Mouse (Mus musculus): ENCODE results near the gene Kcnab2. TPM values are rescaled to one million over a fixed set of nuclear protein-coding genes. Genes with fewer than 3 reads are reported as not detected.

Kcnab2 gene
- polyA plus RNA-seq, 1 experiment from 2014 or later: 19.6 TPM

DNA sequence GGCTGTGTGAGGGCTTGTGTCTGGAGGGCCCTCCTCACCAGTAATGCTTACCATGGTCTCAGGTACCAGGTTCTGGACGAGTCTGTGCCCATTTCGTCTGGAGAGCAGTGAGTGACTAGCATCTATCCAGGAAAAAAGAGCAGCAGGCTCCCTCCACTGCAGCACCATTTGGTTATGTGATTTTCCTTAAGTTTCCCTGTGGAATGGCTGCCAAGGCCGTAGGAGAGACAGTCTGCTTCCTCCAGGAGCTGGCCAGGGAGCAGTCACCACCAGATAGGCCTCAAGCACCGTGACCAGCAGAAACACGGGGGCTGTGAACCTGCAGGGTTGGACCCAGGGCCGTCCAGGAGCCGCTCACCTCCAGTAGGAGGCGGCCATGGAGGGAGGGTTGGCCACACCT, 2.8 kb upstream of the Kcnab2 start:
- no peak overlapping the region for H3K9ac ChIP-seq
- H3K9me3 ChIP-seq (ENCODE audit: control insufficient read depth, low read length): no peaks in the 10 kb centered on the region
- ATAC-seq (ENCODE audit: low FRiP score) (no peak), DNase-seq (ENCODE audit: low spot score) (no peak)
- H3K27ac ChIP-seq: no peak overlapping the region
- H3K36me3 ChIP-seq (replicated peaks; ENCODE audit: control insufficient read depth, insufficient read depth): no peaks in the 10 kb centered on the region
- H3K27me3 ChIP-seq (ENCODE audit: control insufficient read depth, insufficient read depth, low read length): no peaks in the 10 kb centered on the region
- H3K4me2 ChIP-seq (replicated peaks): no peak overlapping the region
- H3K4me3 ChIP-seq (replicated peaks; ENCODE audit: low read length): no peak overlapping the region
- peaks cover 14% of the 10 kb centered on the region for H3K4me1 ChIP-seq (replicated peaks; ENCODE audit: control insufficient read depth, insufficient read depth, low read length)
- WGBS: 68% methylated on average over 8 of the region's 8 CpGs

DNA sequence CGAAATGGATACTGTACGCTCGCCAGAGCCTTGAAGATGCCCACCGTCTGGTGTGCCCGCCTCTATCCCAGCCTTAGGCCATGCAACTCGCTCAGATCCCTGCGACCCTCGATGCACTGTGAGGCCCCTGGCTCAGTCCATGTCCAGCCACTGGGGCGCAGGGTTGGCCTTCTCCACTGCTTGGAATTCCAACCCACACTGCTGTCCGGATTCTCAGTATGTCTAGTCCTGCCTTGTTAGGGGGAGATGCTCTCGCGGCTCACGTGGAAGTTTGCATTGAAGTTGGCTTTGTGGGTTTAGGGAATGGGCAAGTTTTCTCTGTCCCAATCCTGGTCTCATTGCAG, 525 bp upstream of the Kcnab2 start:
- peak; percentile 25 for ATAC-seq (ENCODE audit: low FRiP score)
- peak overlapping the region; percentile 82 for H3K9ac ChIP-seq
- under 1% methylated on average over 13 of the region's 13 CpGs for WGBS
- peak overlapping the region; percentile 73 for H3K4me3 ChIP-seq (replicated peaks; ENCODE audit: low read length)
- H3K9me3 ChIP-seq (ENCODE audit: control insufficient read depth, low read length): no peaks in the 10 kb centered on the region
- H3K27ac ChIP-seq: peak overlapping the region; percentile 85
- no peaks in the 10 kb centered on the region for H3K27me3 ChIP-seq (ENCODE audit: control insufficient read depth, insufficient read depth, low read length)
- H3K36me3 ChIP-seq (replicated peaks; ENCODE audit: control insufficient read depth, insufficient read depth): no peaks in the 10 kb centered on the region
- peak overlapping the region; percentile 81 for H3K4me2 ChIP-seq (replicated peaks)
- peaks cover 14% of the 10 kb centered on the region for H3K4me1 ChIP-seq (replicated peaks; ENCODE audit: control insufficient read depth, insufficient read depth, low read length)
- no peak for DNase-seq (ENCODE audit: low spot score)

DNA sequence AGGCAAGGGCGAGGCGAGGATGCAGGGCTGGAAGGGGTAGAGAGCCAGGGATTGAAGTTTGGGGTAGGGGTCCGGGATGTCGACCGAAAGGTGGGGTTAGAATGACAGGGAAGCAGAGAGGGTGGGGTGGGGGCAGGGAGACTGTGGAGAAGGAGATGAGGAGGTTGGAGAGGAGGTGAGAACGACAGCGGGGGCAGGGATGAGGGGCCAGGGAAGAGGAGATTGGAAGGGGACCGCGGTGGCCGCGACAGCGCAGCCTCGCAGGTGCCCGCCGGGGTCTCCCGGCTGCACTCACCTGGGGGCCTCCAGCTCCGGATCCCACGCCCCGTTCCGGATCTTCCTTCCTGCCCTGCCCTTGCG, 585 bp downstream of the Kcnab2 start:
- Histone ChIP-seq H3K9ac (peak overlapping the region; percentile 59), H3K27ac (peak overlapping the region; percentile 71; the same call in 1 of the 2 replicates), H3K9me3 (ENCODE audit: control insufficient read depth, low read length) (no peaks in the 10 kb centered on the region), H3K4me2 (replicated peaks) (peak overlapping the region; percentile 81), H3K36me3 (replicated peaks; ENCODE audit: control insufficient read depth, insufficient read depth) (no peaks in the 10 kb centered on the region), H3K4me3 (replicated peaks; ENCODE audit: low read length) (peak overlapping the region; percentile 73), H3K4me1 (replicated peaks; ENCODE audit: control insufficient read depth, insufficient read depth, low read length) (peaks cover 14% of the 10 kb centered on the region), H3K27me3 (ENCODE audit: control insufficient read depth, insufficient read depth, low read length) (no peaks in the 10 kb centered on the region)
- DNase-seq (ENCODE audit: low spot score) (no peak), ATAC-seq (ENCODE audit: low FRiP score) (no peak; the same call in 1 of the 2 replicates)
- 1% methylated on average over 17 of the region's 21 CpGs for WGBS

DNA sequence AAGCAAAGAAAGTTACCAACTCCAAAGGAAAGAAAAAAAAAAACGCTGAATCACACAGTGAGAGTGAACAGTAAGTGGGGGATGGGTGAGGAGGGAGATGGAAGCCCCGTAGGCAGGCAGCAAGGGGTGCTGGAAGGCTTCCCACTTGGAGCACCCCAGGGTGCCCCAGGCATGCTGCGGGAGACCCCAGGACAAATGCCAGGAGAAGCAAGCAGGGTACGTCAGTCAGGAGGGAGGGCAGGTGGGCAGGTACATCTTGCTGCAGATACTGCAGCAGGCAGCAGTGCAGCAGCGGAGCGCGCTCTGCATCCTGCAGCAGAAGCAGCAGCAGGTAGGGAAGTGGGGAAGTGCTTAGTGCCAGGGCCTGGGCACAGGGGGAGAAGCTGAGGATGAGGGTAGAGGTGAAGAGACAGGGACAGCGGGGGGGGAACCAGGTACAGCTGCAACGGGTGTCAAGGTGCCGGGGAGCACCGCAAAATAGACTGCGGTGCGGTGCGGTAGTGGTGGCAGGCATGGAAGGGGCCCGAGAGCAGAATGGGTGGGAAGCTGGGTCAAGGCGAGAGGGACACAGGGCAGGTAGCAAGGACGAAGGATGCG, 1.1 kb downstream of the Kcnab2 start, which contains the start of gene Nphp4:
TSS of gene Nphp4 (plus strand) at position 280 of the 597 bp plus-strand sequence.
- no peak for DNase-seq (ENCODE audit: low spot score)
- ATAC-seq (ENCODE audit: low FRiP score): no peak
- Histone ChIP-seq H3K27ac (peak within 1 kb of the TSS; percentile 85; the same call in 1 of the 2 replicates), H3K4me3 (replicated peaks; ENCODE audit: low read length) (peak within 1 kb of the TSS; percentile 73), H3K9me3 (ENCODE audit: control insufficient read depth, low read length) (no peaks in the 10 kb centered on the region), H3K4me1 (replicated peaks; ENCODE audit: control insufficient read depth, insufficient read depth, low read length) (peaks cover 14% of the 10 kb centered on the region), H3K36me3 (replicated peaks; ENCODE audit: control insufficient read depth, insufficient read depth) (no peaks in the 10 kb centered on the region), H3K27me3 (ENCODE audit: control insufficient read depth, insufficient read depth, low read length) (no peaks in the 10 kb centered on the region), H3K9ac (peak within 1 kb of the TSS; percentile 82), H3K4me2 (replicated peaks) (peak within 1 kb of the TSS; percentile 81)
- 2% methylated on average over 18 of the region's 18 CpGs for WGBS

DNA sequence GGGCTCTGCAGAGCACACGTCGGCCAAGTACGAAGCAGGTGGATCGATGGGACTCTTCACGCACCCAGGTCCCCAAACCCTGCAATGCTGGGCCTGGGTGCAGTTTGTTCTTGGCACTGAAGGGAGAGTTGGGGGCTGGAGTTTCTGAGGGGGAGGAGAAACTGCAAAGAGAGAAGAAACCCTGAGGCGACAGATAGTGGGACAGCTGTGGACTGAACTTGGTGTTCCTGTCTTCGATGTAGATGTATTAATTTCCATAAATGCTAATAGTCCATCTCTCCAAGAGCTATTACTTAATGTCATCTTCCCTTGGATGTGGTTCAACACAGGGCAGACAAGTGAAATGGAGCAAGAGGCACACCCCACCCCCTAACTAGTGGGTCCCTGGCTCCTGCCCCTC, 1.7 kb downstream of the Kcnab2 start:
- DNase-seq (ENCODE audit: low spot score) (no peak), ATAC-seq (ENCODE audit: low FRiP score) (no peak)
- WGBS: 81% methylated on average over 7 of the region's 7 CpGs
- Histone ChIP-seq H3K4me3 (replicated peaks; ENCODE audit: low read length) (no peak overlapping the region), H3K4me2 (replicated peaks) (peak overlapping the region; percentile 81), H3K36me3 (replicated peaks; ENCODE audit: control insufficient read depth, insufficient read depth) (no peaks in the 10 kb centered on the region), H3K9me3 (ENCODE audit: control insufficient read depth, low read length) (no peaks in the 10 kb centered on the region), H3K9ac (no peak overlapping the region), H3K27ac (no peak overlapping the region), H3K4me1 (replicated peaks; ENCODE audit: control insufficient read depth, insufficient read depth, low read length) (peaks cover 14% of the 10 kb centered on the region), H3K27me3 (ENCODE audit: control insufficient read depth, insufficient read depth, low read length) (no peaks in the 10 kb centered on the region)

DNA sequence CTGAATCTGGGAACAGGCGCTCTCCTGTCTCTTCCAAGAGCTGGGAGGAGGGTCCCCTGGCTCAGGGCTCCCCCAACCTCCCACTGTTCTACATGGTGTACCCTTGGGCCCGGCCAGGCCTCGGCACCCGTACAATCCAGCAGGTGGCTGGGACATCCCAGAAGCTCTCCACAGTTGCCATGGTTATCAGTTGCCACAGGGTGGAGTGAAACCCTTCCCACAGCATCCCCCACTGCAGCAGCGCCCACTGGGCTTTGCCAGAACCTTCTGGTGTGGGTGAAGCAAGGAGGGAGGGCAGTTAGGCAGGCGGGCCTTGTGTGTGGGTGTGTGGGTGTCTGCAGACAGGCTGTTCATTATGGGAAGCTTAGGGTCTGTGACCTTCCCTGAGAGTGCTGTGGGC, 9.7 kb downstream of the Kcnab2 start:
- Histone ChIP-seq H3K27me3 (ENCODE audit: control insufficient read depth, insufficient read depth, low read length) (no peaks in the 10 kb centered on the region), H3K4me1 (replicated peaks; ENCODE audit: control insufficient read depth, insufficient read depth, low read length) (peaks cover 5% of the 10 kb centered on the region; the same call in 1 of the 2 replicates), H3K4me2 (replicated peaks) (no peak overlapping the region), H3K9me3 (ENCODE audit: control insufficient read depth, low read length) (no peaks in the 10 kb centered on the region), H3K27ac (no peak overlapping the region), H3K9ac (no peak overlapping the region), H3K36me3 (replicated peaks; ENCODE audit: control insufficient read depth, insufficient read depth) (no peaks in the 10 kb centered on the region), H3K4me3 (replicated peaks; ENCODE audit: low read length) (no peak overlapping the region)
- no peak for DNase-seq (ENCODE audit: low spot score)
- 0 out of 2 replicates have a peak, but pooled peaks have one; percentile 15 for ATAC-seq (ENCODE audit: low FRiP score)
- 77% methylated on average over 6 of the region's 6 CpGs for WGBS

DNA sequence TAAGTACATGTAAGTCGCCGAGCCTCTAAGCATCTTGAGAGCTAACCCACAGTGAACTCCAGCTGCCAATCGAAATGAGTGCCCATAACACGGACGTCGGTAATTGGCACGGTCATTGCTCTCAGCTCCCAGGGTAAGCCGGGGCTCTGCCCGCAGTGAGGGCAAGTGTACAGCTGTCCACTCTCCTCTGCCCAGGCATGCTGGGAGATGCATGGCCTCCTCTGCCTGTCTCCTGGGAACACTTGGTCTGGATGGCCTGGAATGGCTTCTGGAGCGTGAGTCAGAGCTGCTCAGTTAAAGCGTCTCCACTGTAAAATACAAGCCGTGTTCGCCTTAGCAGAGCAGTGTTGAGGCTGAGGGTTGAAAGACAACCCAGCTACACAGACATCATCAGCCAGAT, 11.1 kb downstream of the Kcnab2 start:
- no peak overlapping the region for H3K4me3 ChIP-seq (replicated peaks; ENCODE audit: low read length)
- H3K27me3 ChIP-seq (ENCODE audit: control insufficient read depth, insufficient read depth, low read length): no peaks in the 10 kb centered on the region
- peaks cover 5% of the 10 kb centered on the region; the same call in 1 of the 2 replicates for H3K4me1 ChIP-seq (replicated peaks; ENCODE audit: control insufficient read depth, insufficient read depth, low read length)
- 77% methylated on average over 13 of the region's 13 CpGs for WGBS
- H3K9ac ChIP-seq: no peak overlapping the region
- no peak overlapping the region for H3K4me2 ChIP-seq (replicated peaks)
- no peak overlapping the region for H3K27ac ChIP-seq
- H3K36me3 ChIP-seq (replicated peaks; ENCODE audit: control insufficient read depth, insufficient read depth): no peaks in the 10 kb centered on the region
- DNase-seq (ENCODE audit: low spot score) (no peak), ATAC-seq (ENCODE audit: low FRiP score) (no peak)
- H3K9me3 ChIP-seq (ENCODE audit: control insufficient read depth, low read length): no peaks in the 10 kb centered on the region

DNA sequence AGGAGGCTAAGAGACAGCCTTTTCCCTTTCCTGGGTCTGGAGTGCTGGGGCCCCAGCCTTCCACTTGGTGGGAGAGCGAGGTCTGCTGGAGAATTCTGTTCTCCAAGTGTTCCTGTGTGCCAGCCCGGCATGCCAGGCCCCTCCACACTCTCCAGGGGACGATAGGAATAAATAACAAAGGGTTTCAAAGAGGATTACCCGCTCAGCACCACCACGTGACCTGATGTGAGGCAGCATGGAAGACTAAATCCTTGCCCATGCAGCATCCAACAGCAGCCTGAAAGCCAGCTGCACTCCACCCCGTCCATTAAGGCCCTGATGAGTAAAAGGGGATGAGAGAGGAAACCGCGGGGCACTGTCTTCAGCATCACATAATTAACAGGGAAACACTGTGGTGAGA, 12.6 kb downstream of the Kcnab2 start:
- WGBS: 17% methylated on average over 8 of the region's 8 CpGs
- DNase-seq (ENCODE audit: low spot score) (peak; percentile 34), ATAC-seq (ENCODE audit: low FRiP score) (peak; percentile 21; the same call in 1 of the 2 replicates)
- H3K4me2 ChIP-seq (replicated peaks): no peak overlapping the region
- no peaks in the 10 kb centered on the region for H3K36me3 ChIP-seq (replicated peaks; ENCODE audit: control insufficient read depth, insufficient read depth)
- peak overlapping the region; percentile 43; the same call in 1 of the 2 replicates for H3K27ac ChIP-seq
- H3K9me3 ChIP-seq (ENCODE audit: control insufficient read depth, low read length): no peaks in the 10 kb centered on the region
- H3K9ac ChIP-seq: no peak overlapping the region
- peaks cover 5% of the 10 kb centered on the region; the same call in 1 of the 2 replicates for H3K4me1 ChIP-seq (replicated peaks; ENCODE audit: control insufficient read depth, insufficient read depth, low read length)
- H3K4me3 ChIP-seq (replicated peaks; ENCODE audit: low read length): no peak overlapping the region
- H3K27me3 ChIP-seq (ENCODE audit: control insufficient read depth, insufficient read depth, low read length): no peaks in the 10 kb centered on the region

DNA sequence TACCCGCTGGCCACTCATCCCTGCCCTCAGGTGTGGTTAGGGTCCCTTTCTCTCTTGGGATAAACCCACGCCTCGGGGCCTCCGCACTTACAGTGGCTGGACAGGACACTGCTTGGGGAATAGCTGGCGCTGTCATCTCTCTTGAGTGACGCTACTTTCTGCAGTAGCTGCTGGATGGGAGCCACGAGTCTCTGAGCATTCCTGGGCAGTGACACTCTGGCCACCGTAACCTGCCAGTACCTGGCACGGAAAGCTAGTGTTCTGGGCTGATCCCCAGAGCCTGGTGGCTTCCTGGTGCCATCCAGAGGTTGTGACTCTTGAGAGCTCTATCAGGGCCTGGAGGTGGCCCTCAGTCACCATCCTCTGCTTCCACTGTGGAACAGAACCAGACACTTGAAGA, 14.5 kb downstream of the Kcnab2 start:
- WGBS: 88% methylated on average over 9 of the region's 9 CpGs
- Histone ChIP-seq H3K27ac (no peak overlapping the region), H3K9me3 (ENCODE audit: control insufficient read depth, low read length) (no peaks in the 10 kb centered on the region), H3K27me3 (ENCODE audit: control insufficient read depth, insufficient read depth, low read length) (no peaks in the 10 kb centered on the region), H3K9ac (no peak overlapping the region), H3K4me1 (replicated peaks; ENCODE audit: control insufficient read depth, insufficient read depth, low read length) (peaks cover 5% of the 10 kb centered on the region; the same call in 1 of the 2 replicates), H3K4me3 (replicated peaks; ENCODE audit: low read length) (no peak overlapping the region), H3K4me2 (replicated peaks) (no peak overlapping the region), H3K36me3 (replicated peaks; ENCODE audit: control insufficient read depth, insufficient read depth) (no peaks in the 10 kb centered on the region)
- ATAC-seq (ENCODE audit: low FRiP score): no peak
- no peak for DNase-seq (ENCODE audit: low spot score)

DNA sequence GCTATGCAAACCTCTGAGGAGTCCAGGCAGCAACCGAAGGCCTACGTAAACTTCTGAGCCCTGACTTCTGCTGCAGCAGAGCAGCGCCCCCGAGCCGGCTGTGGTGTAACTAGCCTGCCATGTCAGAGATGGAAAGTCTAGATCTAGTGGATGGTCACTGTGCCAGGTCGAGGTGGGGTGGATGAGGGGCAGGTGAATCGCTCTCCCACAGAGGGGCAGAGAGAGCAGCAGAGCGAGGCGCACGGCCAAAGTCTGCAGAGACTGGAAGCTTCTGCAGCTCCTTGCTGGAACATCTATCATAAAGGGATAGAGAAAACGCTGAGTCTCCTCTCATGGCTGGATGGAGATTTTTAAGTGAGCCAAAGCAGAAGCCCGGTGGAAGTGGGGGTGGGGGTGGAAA, 15.2 kb downstream of the Kcnab2 start:
- no peak overlapping the region for H3K4me3 ChIP-seq (replicated peaks; ENCODE audit: low read length)
- H3K9me3 ChIP-seq (ENCODE audit: control insufficient read depth, low read length): no peaks in the 10 kb centered on the region
- ATAC-seq (ENCODE audit: low FRiP score): no peak
- no peak for DNase-seq (ENCODE audit: low spot score)
- no peaks in the 10 kb centered on the region for H3K27me3 ChIP-seq (ENCODE audit: control insufficient read depth, insufficient read depth, low read length)
- H3K9ac ChIP-seq: no peak overlapping the region
- H3K4me1 ChIP-seq (replicated peaks; ENCODE audit: control insufficient read depth, insufficient read depth, low read length): peaks cover 5% of the 10 kb centered on the region; the same call in 1 of the 2 replicates
- H3K4me2 ChIP-seq (replicated peaks): no peak overlapping the region
- no peak overlapping the region for H3K27ac ChIP-seq
- 80% methylated on average over 12 of the region's 12 CpGs for WGBS
- H3K36me3 ChIP-seq (replicated peaks; ENCODE audit: control insufficient read depth, insufficient read depth): no peaks in the 10 kb centered on the region

Data from hindbrain, embryonic 14.5 days (tissue).